Mouse (Mus musculus): ENCODE data around the gene Aurkb. TPM values are rescaled to one million over a fixed set of nuclear protein-coding genes. Genes with fewer than 3 reads are reported as not detected.
"Not testable (repeated sequence)": the region's sequence is repeated elsewhere in the genome, so short reads cannot be mapped to it uniquely, and the experiment has no call there.

Aurkb gene
- polyA plus RNA-seq, 1 experiment from 2014 or later, result 122 TPM

DNA sequence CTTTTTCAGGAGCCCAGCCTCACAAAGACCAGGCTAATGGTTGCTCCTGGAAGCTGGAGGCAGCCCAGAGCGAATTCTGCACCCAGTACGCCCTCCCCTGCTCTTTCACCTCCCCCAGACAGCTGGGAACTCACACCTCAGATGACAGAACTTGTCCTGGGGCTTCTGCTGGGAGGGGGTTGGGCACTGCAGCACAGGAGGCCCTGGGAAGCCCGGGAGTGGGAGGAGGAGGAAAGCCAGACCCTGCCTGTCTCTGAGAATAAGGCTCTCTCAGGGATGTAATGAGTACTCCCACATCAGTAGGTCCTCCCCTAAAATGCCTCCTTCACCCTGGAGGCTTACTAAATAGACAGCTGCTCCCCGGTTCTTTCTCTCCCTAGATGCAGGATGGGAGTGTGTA is 41.6 kb downstream of the Aurkb start:
- H3K4me2 ChIP-seq (replicated peaks), result no peak overlapping the region
- H3K27me3 ChIP-seq, result no peaks in the 10 kb centered on the region
- H3K4me3 ChIP-seq (replicated peaks), result no peak overlapping the region
- peaks cover 38% of the 10 kb centered on the region for H3K4me1 ChIP-seq
- H3K9me3 ChIP-seq (replicated peaks), result no peaks in the 10 kb centered on the region
- 28% methylated on average over 4 of the region's 4 CpGs for WGBS
- no peak; the same call in 1 of the 2 replicates for ATAC-seq (ENCODE audit: insufficient number of reproducible peaks, low FRiP score, low TSS enrichment, low read depth)
- peak overlapping the region; percentile 93 for H3K27ac ChIP-seq (replicated peaks)
- H3K9ac ChIP-seq, result no peak overlapping the region
- peaks cover 24% of the 10 kb centered on the region for H3K36me3 ChIP-seq

DNA sequence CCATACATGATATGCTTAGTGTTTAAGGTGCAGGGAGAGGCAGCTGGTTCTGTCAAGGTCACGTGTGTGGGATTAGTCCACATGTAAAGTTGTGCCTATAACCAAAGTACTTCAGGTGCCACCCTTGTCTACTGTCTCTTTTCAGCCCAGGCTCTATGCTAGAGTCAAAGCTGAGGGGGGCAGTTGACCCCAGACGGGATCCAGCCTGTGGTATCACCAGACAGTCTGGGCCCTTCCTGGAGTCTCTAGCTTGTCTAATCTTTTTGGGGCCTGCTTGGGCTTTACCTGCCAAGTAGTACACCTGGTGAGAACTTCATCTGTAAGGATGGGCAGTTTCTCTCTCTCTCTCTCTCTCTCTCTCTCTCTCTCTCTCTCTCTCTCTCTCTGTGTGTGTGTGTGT is 42.1 kb downstream of the Aurkb start:
- Histone ChIP-seq H3K4me1 (peaks cover 38% of the 10 kb centered on the region), H3K27ac (replicated peaks) (peak overlapping the region; percentile 93), H3K9me3 (replicated peaks) (no peaks in the 10 kb centered on the region), H3K4me3 (replicated peaks) (no peak overlapping the region), H3K27me3 (no peaks in the 10 kb centered on the region), H3K36me3 (peaks cover 29% of the 10 kb centered on the region), H3K4me2 (replicated peaks) (no peak overlapping the region), H3K9ac (0 out of 2 replicates have a peak overlapping the region, but pooled peaks have one; percentile 100)
- WGBS, result 63% methylated on average over 2 of the region's 2 CpGs
- ATAC-seq (ENCODE audit: insufficient number of reproducible peaks, low FRiP score, low TSS enrichment, low read depth), result no peak

DNA sequence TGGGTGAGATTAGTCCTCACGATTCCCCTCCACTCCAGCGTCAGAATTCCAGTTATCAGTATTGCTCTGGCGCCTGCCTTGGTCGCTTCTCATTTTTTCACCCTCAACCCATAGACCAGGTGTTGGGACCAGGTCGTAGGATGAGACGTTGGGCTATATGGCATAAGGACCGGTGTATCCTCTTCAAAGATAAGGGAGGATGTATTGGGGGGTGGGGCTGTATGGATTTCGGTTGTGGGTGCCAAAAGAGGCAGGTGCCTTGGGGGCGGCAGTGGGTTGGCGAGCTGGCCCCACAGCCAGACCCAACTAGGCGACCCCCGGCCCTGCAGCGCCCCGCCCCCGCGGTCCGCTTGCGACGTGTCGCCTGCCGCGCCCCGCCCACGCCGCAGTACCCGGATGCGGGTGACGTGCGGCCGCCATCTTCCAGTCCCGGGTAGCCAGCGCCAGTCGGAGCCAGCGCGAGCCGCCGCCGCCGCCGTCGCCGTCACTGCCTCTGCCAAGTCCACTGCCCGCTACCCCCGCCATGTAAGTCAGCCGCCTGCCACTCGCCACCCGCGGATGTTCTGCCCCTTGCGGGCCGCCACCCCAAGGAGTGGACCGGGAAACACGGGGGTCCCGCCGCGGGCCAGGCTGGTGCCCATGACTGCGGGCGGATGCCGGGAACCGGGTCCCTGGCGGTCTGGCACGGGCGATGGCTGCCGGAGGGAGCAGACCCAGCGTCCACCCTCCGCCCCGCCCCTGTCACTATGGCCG is 42.8 kb downstream of the Aurkb start, which contains the start of gene Vamp2:
Gene Vamp2, plus strand, starts transcription at position 388 of the 753 bp plus-strand sequence.
- Histone ChIP-seq H3K27me3 (no peaks in the 10 kb centered on the region), H3K9me3 (replicated peaks) (no peaks in the 10 kb centered on the region), H3K4me2 (replicated peaks) (peak within 1 kb of the TSS; percentile 86), H3K4me3 (replicated peaks) (peak within 1 kb of the TSS; percentile 96), H3K27ac (replicated peaks) (peak within 1 kb of the TSS; percentile 93), H3K9ac (peak within 1 kb of the TSS; percentile 100), H3K4me1 (peaks cover 38% of the 10 kb centered on the region), H3K36me3 (peaks cover 32% of the 10 kb centered on the region)
- WGBS, result under 1% methylated on average over 55 of the region's 67 CpGs
- peak; percentile 82 for ATAC-seq (ENCODE audit: insufficient number of reproducible peaks, low FRiP score, low TSS enrichment, low read depth)

- Histone ChIP-seq H3K27ac (replicated peaks) (peak overlapping the region; percentile 93), H3K9me3 (replicated peaks) (no peaks in the 10 kb centered on the region), H3K4me2 (replicated peaks) (peak overlapping the region; percentile 86), H3K27me3 (no peaks in the 10 kb centered on the region), H3K4me3 (replicated peaks) (peak overlapping the region; percentile 96), H3K9ac (peak overlapping the region; percentile 100), H3K36me3 (peaks cover 32% of the 10 kb centered on the region), H3K4me1 (peaks cover 39% of the 10 kb centered on the region)
- 10% methylated on average over 25 of the region's 25 CpGs for WGBS
- ATAC-seq (ENCODE audit: insufficient number of reproducible peaks, low FRiP score, low TSS enrichment, low read depth), result 0 out of 2 replicates have a peak, but pooled peaks have one; percentile 12
These were observed 43.6 kb downstream of the Aurkb start for GRCm38 (mm10) chr11:69088856-69089615.

GRCm38 (mm10) chr11:69089616-69090290 is 44.3 kb downstream of the Aurkb start:
- no peaks in the 10 kb centered on the region for H3K9me3 ChIP-seq (replicated peaks)
- 76% methylated on average over 12 of the region's 12 CpGs for WGBS
- H3K27me3 ChIP-seq, result no peaks in the 10 kb centered on the region
- H3K9ac ChIP-seq, result peak overlapping the region; percentile 100
- H3K27ac ChIP-seq (replicated peaks), result peak overlapping the region; percentile 93
- peaks cover 32% of the 10 kb centered on the region for H3K36me3 ChIP-seq
- H3K4me2 ChIP-seq (replicated peaks), result peak overlapping the region; percentile 86
- peak overlapping the region; percentile 96 for H3K4me3 ChIP-seq (replicated peaks)
- H3K4me1 ChIP-seq, result peaks cover 44% of the 10 kb centered on the region
- no peak for ATAC-seq (ENCODE audit: insufficient number of reproducible peaks, low FRiP score, low TSS enrichment, low read depth)

DNA sequence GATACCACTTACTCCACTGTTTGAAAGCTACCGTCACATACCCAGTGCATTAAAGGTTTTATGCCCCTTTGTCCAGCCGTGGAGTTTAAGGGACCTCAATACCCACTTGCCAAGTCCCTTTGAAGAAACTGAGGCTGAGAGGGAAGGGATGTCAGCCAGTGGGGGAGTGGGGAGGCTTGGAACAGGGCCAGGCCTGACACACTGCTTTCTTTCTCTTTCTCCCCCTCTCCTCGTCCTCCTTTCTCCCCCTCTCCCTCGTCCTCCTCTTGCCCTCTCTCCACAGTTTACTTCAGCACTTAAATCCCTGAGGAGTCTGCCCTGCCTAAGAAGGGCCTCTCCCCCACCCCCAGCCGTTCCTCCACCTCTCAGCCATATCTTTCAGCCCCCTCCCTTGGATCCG is 44.9 kb downstream of the Aurkb start:
- ATAC-seq (ENCODE audit: insufficient number of reproducible peaks, low FRiP score, low TSS enrichment, low read depth), result no peak
- H3K4me1 ChIP-seq, result peaks cover 44% of the 10 kb centered on the region
- H3K27ac ChIP-seq (replicated peaks), result no peak overlapping the region
- no peaks in the 10 kb centered on the region for H3K27me3 ChIP-seq
- no peaks in the 10 kb centered on the region for H3K9me3 ChIP-seq (replicated peaks)
- 66% methylated on average over 6 of the region's 6 CpGs for WGBS
- H3K9ac ChIP-seq, result no peak overlapping the region
- H3K36me3 ChIP-seq, result peaks cover 32% of the 10 kb centered on the region
- H3K4me2 ChIP-seq (replicated peaks), result peak overlapping the region; percentile 86; the same call in 1 of the 2 replicates
- peak overlapping the region; percentile 96; the same call in 1 of the 2 replicates for H3K4me3 ChIP-seq (replicated peaks)

GRCm38 (mm10) chr11:69091566-69092385 is 46.3 kb downstream of the Aurkb start:
- peaks cover 32% of the 10 kb centered on the region for H3K36me3 ChIP-seq
- peaks cover 44% of the 10 kb centered on the region for H3K4me1 ChIP-seq
- H3K9ac ChIP-seq, result no peak overlapping the region
- ATAC-seq (ENCODE audit: insufficient number of reproducible peaks, low FRiP score, low TSS enrichment, low read depth), result no peak
- H3K4me2 ChIP-seq (replicated peaks), result no peak overlapping the region
- H3K27me3 ChIP-seq, result no peaks in the 10 kb centered on the region
- peak overlapping the region; percentile 34; the same call in 1 of the 2 replicates for H3K27ac ChIP-seq (replicated peaks)
- H3K9me3 ChIP-seq (replicated peaks), result no peaks in the 10 kb centered on the region
- 60% methylated on average over 7 of the region's 7 CpGs for WGBS
- H3K4me3 ChIP-seq (replicated peaks), result no peak overlapping the region

DNA sequence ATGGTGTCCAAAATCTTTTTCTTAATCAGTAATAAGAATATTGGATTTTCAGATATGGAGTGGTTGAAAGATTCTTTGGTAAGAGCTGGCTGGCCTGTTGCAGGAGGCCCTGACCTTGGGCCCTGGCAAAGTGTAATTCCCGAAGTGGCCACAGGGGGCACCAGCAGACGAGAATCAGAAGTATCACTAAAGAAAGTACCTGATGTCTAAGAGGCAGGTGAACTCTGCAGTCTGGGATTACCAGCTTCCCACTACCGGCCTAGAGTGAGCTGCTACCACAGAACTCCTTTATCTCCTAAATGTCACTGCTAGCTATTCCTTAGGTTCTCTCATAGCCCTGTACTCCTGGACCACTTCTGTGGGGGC is 46.9 kb downstream of the Aurkb start:
- H3K27ac ChIP-seq (replicated peaks), result no peak overlapping the region
- no peaks in the 10 kb centered on the region for H3K9me3 ChIP-seq (replicated peaks)
- peaks cover 32% of the 10 kb centered on the region for H3K36me3 ChIP-seq
- no peaks in the 10 kb centered on the region for H3K27me3 ChIP-seq
- ATAC-seq (ENCODE audit: insufficient number of reproducible peaks, low FRiP score, low TSS enrichment, low read depth), result no peak
- no peak overlapping the region for H3K4me3 ChIP-seq (replicated peaks)
- peaks cover 39% of the 10 kb centered on the region for H3K4me1 ChIP-seq
- WGBS, result 3% methylated on average over 3 of the region's 3 CpGs
- no peak overlapping the region for H3K4me2 ChIP-seq (replicated peaks)
- no peak overlapping the region for H3K9ac ChIP-seq

DNA sequence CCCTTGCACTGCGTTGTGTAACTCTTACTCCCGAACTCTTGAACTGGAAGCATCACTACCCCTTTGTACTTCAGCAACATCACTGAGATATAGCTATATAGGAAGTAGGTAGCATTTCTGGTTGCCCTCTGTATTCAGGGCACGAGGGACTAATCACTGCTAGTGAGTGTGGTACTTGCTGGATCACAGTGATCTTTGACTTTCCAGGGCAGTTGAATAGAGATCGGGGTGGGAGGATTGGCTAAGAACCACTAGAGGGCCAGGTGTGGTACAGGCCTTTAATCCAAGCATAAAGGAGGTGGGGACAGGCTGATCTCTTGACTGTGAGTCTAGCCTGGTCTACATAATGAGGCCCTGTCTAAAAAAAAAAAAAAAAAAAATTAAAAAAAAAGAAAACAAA is 47.4 kb downstream of the Aurkb start:
- H3K36me3 ChIP-seq, result peaks cover 32% of the 10 kb centered on the region
- no peak overlapping the region for H3K9ac ChIP-seq
- H3K27me3 ChIP-seq, result no peaks in the 10 kb centered on the region
- H3K4me1 ChIP-seq, result peaks cover 40% of the 10 kb centered on the region
- H3K27ac ChIP-seq (replicated peaks), result no peak overlapping the region
- no peak overlapping the region for H3K4me3 ChIP-seq (replicated peaks)
- WGBS, result 79% methylated on average over 4 of the region's 4 CpGs
- no peaks in the 10 kb centered on the region for H3K9me3 ChIP-seq (replicated peaks)
- no peak overlapping the region for H3K4me2 ChIP-seq (replicated peaks)
- ATAC-seq (ENCODE audit: insufficient number of reproducible peaks, low FRiP score, low TSS enrichment, low read depth), result no peak

DNA sequence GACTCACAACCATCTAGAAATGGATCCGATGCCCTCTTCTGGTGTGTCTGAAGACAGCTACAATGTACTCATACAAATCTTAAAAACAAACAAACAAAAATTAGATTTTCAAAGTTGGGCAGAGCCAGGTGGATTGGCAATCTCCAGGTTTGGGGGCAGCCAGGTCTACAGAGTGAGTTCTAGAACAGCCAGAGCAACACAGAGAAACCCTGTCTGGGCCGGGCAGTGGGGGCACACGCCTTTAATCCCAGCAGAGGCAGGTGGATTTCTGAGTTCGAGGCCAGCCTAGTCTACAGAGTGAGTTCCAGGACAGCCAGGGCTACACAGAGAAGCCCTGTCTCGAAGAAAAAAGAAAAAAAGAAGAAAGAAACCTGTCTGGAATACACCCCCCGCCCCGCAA is 48.4 kb downstream of the Aurkb start:
- WGBS, result 80% methylated on average over 7 of the region's 7 CpGs
- H3K4me1 ChIP-seq, result peaks cover 46% of the 10 kb centered on the region
- not testable (repeated sequence) for H3K9me3 ChIP-seq (replicated peaks); H3K4me2 ChIP-seq (replicated peaks); H3K4me3 ChIP-seq (replicated peaks); H3K9ac ChIP-seq; ATAC-seq (ENCODE audit: insufficient number of reproducible peaks, low FRiP score, low TSS enrichment, low read depth); H3K27me3 ChIP-seq
- peak overlapping the region; percentile 93 for H3K27ac ChIP-seq (replicated peaks)
- H3K36me3 ChIP-seq, result peaks cover 32% of the 10 kb centered on the region
